Mouse (Mus musculus) splenic B cell, adult 2 months (primary cell): ENCODE results near the gene Colgalt2.

Experiments
- DNase-seq: peaks from one replicate; pipeline ENCODE4 v3.0.0-alpha.2; 2011; ENCODE audit warnings: low read depth, low spot score
- H3K27me3 ChIP-seq: 2 replicates; pipeline ENCODE4 v1.6.1; 2012; ENCODE audit warnings: mild to moderate bottlenecking, low read length, moderate library complexity, mixed read lengths; ENCODE audit not compliant: control insufficient read depth, poor library complexity, insufficient read depth, severe bottlenecking
- H3K36me3 ChIP-seq: 2 replicates; pipeline ENCODE4 v1.6.1; 2012; ENCODE audit warnings: mild to moderate bottlenecking, low read length, moderate library complexity, mixed read lengths; ENCODE audit not compliant: control insufficient read depth, poor library complexity, insufficient read depth, severe bottlenecking

Colgalt2 gene

GRCm38 (mm10) chr1:152492258-152492657 lies 92.6 kb downstream of the Colgalt2 start:
- no peak for DNase-seq
- no peaks in the 10 kb centered on the region for H3K27me3 ChIP-seq
- no peaks in the 10 kb centered on the region for H3K36me3 ChIP-seq

- Histone ChIP-seq H3K36me3 (no peaks in the 10 kb centered on the region), H3K27me3 (no peaks in the 10 kb centered on the region)
- no peak for DNase-seq
Measured at GRCm38 (mm10) chr1:152496831-152497230, 97.2 kb downstream of the Colgalt2 start.

- H3K36me3 ChIP-seq, result no peaks in the 10 kb centered on the region
- no peaks in the 10 kb centered on the region for H3K27me3 ChIP-seq
- no peak for DNase-seq
Measured at GRCm38 (mm10) chr1:152497581-152497980, 98.0 kb downstream of the Colgalt2 start.

- no peak for DNase-seq
Measured at GRCm38 (mm10) chr1:152499802-152500201, 100.2 kb downstream of the Colgalt2 start.

GRCm38 (mm10) chr1:152506175-152506574 lies 106.5 kb downstream of the Colgalt2 start:
- no peaks in the 10 kb centered on the region for H3K27me3 ChIP-seq
- H3K36me3 ChIP-seq, result no peaks in the 10 kb centered on the region
- no peak for DNase-seq

More at GRCm38 (mm10) chr1:152499802-152500201, 100.2 kb downstream of the Colgalt2 start:
- Histone ChIP-seq H3K27me3 (no peaks in the 10 kb centered on the region), H3K36me3 (no peaks in the 10 kb centered on the region)

GRCm38 (mm10) chr1:152506726-152507125 lies 107.1 kb downstream of the Colgalt2 start:
- Histone ChIP-seq H3K36me3 (no peaks in the 10 kb centered on the region), H3K27me3 (no peaks in the 10 kb centered on the region)
- DNase-seq, result no peak

- Histone ChIP-seq H3K27me3 (no peaks in the 10 kb centered on the region), H3K36me3 (no peaks in the 10 kb centered on the region)
- DNase-seq, result no peak
Measured at GRCm38 (mm10) chr1:152508481-152509220, 109.0 kb downstream of the Colgalt2 start.

GRCm38 (mm10) chr1:152511237-152511636 lies 111.6 kb downstream of the Colgalt2 start:
- H3K27me3 ChIP-seq, result no peaks in the 10 kb centered on the region
- DNase-seq, result peak; percentile 69
- H3K36me3 ChIP-seq, result no peaks in the 10 kb centered on the region

GRCm38 (mm10) chr1:152514256-152514655 lies 114.6 kb downstream of the Colgalt2 start:
- no peaks in the 10 kb centered on the region for H3K27me3 ChIP-seq
- no peaks in the 10 kb centered on the region for H3K36me3 ChIP-seq
- no peak for DNase-seq

GRCm38 (mm10) chr1:152517057-152517570 lies 117.5 kb downstream of the Colgalt2 start:
- no peaks in the 10 kb centered on the region for H3K27me3 ChIP-seq
- DNase-seq, result no peak
- no peaks in the 10 kb centered on the region for H3K36me3 ChIP-seq

GRCm38 (mm10) chr1:152518971-152519370 lies 119.3 kb downstream of the Colgalt2 start:
- no peak for DNase-seq
- no peaks in the 10 kb centered on the region for H3K36me3 ChIP-seq
- H3K27me3 ChIP-seq, result no peaks in the 10 kb centered on the region

GRCm38 (mm10) chr1:152520798-152521575 lies 121.4 kb downstream of the Colgalt2 start:
- H3K27me3 ChIP-seq, result no peaks in the 10 kb centered on the region
- no peaks in the 10 kb centered on the region for H3K36me3 ChIP-seq
- DNase-seq, result peak; percentile 71

GRCm38 (mm10) chr1:152522226-152522625 lies 122.6 kb downstream of the Colgalt2 start:
- H3K27me3 ChIP-seq, result no peaks in the 10 kb centered on the region
- DNase-seq, result no peak
- no peaks in the 10 kb centered on the region for H3K36me3 ChIP-seq

- H3K36me3 ChIP-seq, result no peaks in the 10 kb centered on the region
- no peak for DNase-seq
- H3K27me3 ChIP-seq, result no peaks in the 10 kb centered on the region
Measured at GRCm38 (mm10) chr1:152523292-152523691, 123.7 kb downstream of the Colgalt2 start.
